Mouse (Mus musculus): ENCODE results near the gene Gm572. TPM values are rescaled to one million over a fixed set of nuclear protein-coding genes. Genes with fewer than 3 reads are reported as not detected.

The Gm572 gene
- polyA plus RNA-seq (2017; shearing (Covaris generic)): not detected

GRCm38 (mm10) chr4:148643291-148644156 is at the start of gene Gm572:
Gene Gm572 (plus strand): TSS chr4:148643317.

GRCm38 (mm10) chr4:148602357-148603120 is 40.6 kb upstream of the Gm572 start, which contains the start of gene Masp2:
Gene Masp2 (plus strand): TSS chr4:148602554.

GRCm38 (mm10) chr4:148626623-148627185 is 16.4 kb upstream of the Gm572 start, which contains the start of gene Tardbp:
Gene Tardbp (minus strand): TSS chr4:148627019.

Other genes with a start within 250 kb of the Gm572 start
- 6.9 TPM for gene Ubiad1, start 198.5 kb upstream of the Gm572 start, polyA plus RNA-seq (2017; shearing (Covaris generic))
- gene Mtor, start 194.7 kb upstream of the Gm572 start, polyA plus RNA-seq (2017; shearing (Covaris generic)): 14.6 TPM
- gene Angptl7, start 142.9 kb upstream of the Gm572 start, polyA plus RNA-seq (2017; shearing (Covaris generic)): 0.35 TPM
- gene Exosc10, start 84.9 kb upstream of the Gm572 start, polyA plus RNA-seq (2017; shearing (Covaris generic)): 91.6 TPM
- 27.3 TPM for gene Srm, start 51.8 kb upstream of the Gm572 start, polyA plus RNA-seq (2017; shearing (Covaris generic))
- gene Masp2, start 40.8 kb upstream of the Gm572 start, polyA plus RNA-seq (2017; shearing (Covaris generic)): not detected
- gene Tardbp, start 16.3 kb upstream of the Gm572 start, polyA plus RNA-seq (2017; shearing (Covaris generic)): 230 TPM
- 11.1 TPM for gene Casz1, start 161.1 kb downstream of the Gm572 start, polyA plus RNA-seq (2017; shearing (Covaris generic))

All from effector memory CD4-positive, alpha-beta T cell, adult 7 months (primary cell).